ENCODE assay signal across 14 mouse cellular contexts in the genomic region with DNA sequence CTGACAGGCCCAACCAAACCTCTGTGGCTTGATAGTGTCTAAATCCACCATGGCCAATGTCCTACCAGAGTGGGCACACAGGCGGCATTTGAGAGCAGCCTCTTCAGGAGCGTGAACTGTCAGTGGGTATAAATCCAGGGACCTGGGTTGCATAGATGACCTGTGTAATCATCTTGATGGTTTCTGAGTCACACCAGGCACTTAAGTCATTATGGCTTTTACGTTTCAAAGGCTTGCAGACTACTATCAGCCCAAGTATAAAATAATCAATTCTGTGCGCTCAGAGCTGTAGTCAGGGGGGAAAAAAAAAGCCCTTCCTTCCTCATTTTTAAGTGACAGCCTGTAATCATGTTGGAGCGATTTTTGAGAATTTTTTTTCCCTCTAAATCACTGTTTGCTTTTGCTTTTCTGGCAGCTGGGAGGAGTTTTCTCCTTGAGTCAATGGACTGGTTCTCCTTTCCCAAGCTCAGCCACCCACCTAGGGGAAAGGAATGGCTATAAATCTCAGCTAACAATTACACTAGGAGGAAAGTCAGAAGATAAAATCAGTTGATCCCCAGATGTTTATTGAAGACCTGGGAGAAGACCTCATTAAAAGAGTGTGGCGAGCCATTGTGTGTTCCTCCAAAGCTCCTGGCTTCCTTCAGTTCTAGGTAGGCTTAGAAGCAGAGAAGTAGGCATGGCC.
DNase-seq lines count a peak whose midpoint lies in the region; ATAC-seq and TF ChIP-seq lines count a peak whose summit lies in the region.
"Had no signal": no experiment of that assay in that cellular context is flagged by ENCODE, and none has a peak within 500 bp of the region (broad histone marks: within the 10 kb centered on the region; RNA-seq: fewer than 3 reads in every experiment).

No protein-coding gene starts in this region.

- intact Hi-C loops in heart, adult 2 months (cut with DNase I) = loop anchor here (5.0 kb wide), 2 partner anchors 33 to 37 kb away; no protein-coding TSS in a partner anchor

- no peaks in the 10 kb centered on the region for H3K27me3 ChIP-seq in heart, embryonic 10.5 days (ENCODE audit: insufficient read depth, poor library complexity, severe bottlenecking)
- H3K27me3 ChIP-seq in heart, adult 2 months (ENCODE audit: control insufficient read depth, insufficient read depth, low read length) = no peaks in the 10 kb centered on the region
- H3K27me3 ChIP-seq in neural tube, embryonic 12.5 days (replicated peaks) = no peaks in the 10 kb centered on the region
- no peaks in the 10 kb centered on the region for H3K27me3 ChIP-seq in neural tube, embryonic 15.5 days (replicated peaks)
- H3K27me3 ChIP-seq in intestine, embryonic 14.5 days (replicated peaks; ENCODE audit: control insufficient read depth, insufficient read depth, low read length) = no peaks in the 10 kb centered on the region
- H3K27me3 ChIP-seq in stomach, postnatal 0 days (ENCODE audit: control insufficient read depth, insufficient read depth, low read length) = no peaks in the 10 kb centered on the region

- 59% methylated on average over 6 of the region's 6 CpGs for WGBS in heart, embryonic 10.5 days
- WGBS in heart, adult 2 months = 62% methylated on average over 6 of the region's 6 CpGs
- WGBS in neural tube, embryonic 12.5 days = 26% methylated on average over 6 of the region's 6 CpGs
- 30% methylated on average over 6 of the region's 6 CpGs for WGBS in neural tube, embryonic 15.5 days
- 25% methylated on average over 6 of the region's 6 CpGs for WGBS in intestine, embryonic 14.5 days
- WGBS in stomach, postnatal 0 days = 40% methylated on average over 6 of the region's 6 CpGs

- 0 out of 2 replicates have a peak, but pooled peaks have one; percentile 33 for ATAC-seq in neural tube, embryonic 12.5 days (ENCODE audit: low FRiP score, low read depth)
- ATAC-seq in neural tube, embryonic 15.5 days (ENCODE audit: low FRiP score) = no peak
- ATAC-seq in intestine, embryonic 14.5 days (replicated peaks; ENCODE audit: low FRiP score, low TSS enrichment, low read depth) = peak; percentile 58
- ATAC-seq in stomach, postnatal 0 days (ENCODE audit: low FRiP score, low TSS enrichment) = peak; percentile 56; the same call in 1 of the 2 replicates

- H3K79me2 ChIP-seq in heart, adult 2 months (replicated peaks; ENCODE audit: control insufficient read depth, insufficient read depth, low read length) = 0 out of 2 replicates have a peak, but pooled peaks cover 1% of the 10 kb centered on the region

- TF ChIP-seq POLR2A in heart, adult 2 months (IDR thresholded peaks at IDR 0.05; ENCODE audit: insufficient read depth, low read depth, low read length) = no peak

- no peaks in the 10 kb centered on the region for H3K36me3 ChIP-seq in heart, embryonic 10.5 days
- H3K36me3 ChIP-seq in heart, adult 2 months (ENCODE audit: control insufficient read depth, insufficient read depth, low read length) = peaks cover 7% of the 10 kb centered on the region
- no peaks in the 10 kb centered on the region for H3K36me3 ChIP-seq in neural tube, embryonic 12.5 days
- no peaks in the 10 kb centered on the region for H3K36me3 ChIP-seq in neural tube, embryonic 15.5 days
- H3K36me3 ChIP-seq in intestine, embryonic 14.5 days (ENCODE audit: control insufficient read depth, insufficient read depth, low read length) = no peaks in the 10 kb centered on the region
- no peaks in the 10 kb centered on the region for H3K36me3 ChIP-seq in stomach, postnatal 0 days (ENCODE audit: control insufficient read depth, insufficient read depth, low read length)

- no peak overlapping the region for H3K9ac ChIP-seq in heart, adult 2 months (ENCODE audit: low read depth, low read length)
- H3K9ac ChIP-seq in neural tube, embryonic 12.5 days = no peak overlapping the region
- H3K9ac ChIP-seq in neural tube, embryonic 15.5 days (replicated peaks) = no peak overlapping the region
- no peak overlapping the region for H3K9ac ChIP-seq in intestine, embryonic 14.5 days (ENCODE audit: low read length)
- H3K9ac ChIP-seq in stomach, postnatal 0 days (ENCODE audit: low read length) = no peak overlapping the region
- H3K9ac ChIP-seq: hindbrain, embryonic 14.5 days had no signal

- no peak for TF ChIP-seq CTCF in heart, adult 2 months (IDR thresholded peaks at IDR 0.05)
- TF ChIP-seq CTCF in stomach, postnatal 0 days (IDR thresholded peaks at IDR 0.05; ENCODE audit: low read depth) = 0 out of 2 replicates have a peak, but pooled peaks have one; percentile 11

- H3K9me3 ChIP-seq in heart, embryonic 10.5 days = no peaks in the 10 kb centered on the region
- H3K9me3 ChIP-seq in neural tube, embryonic 12.5 days = no peaks in the 10 kb centered on the region
- no peaks in the 10 kb centered on the region for H3K9me3 ChIP-seq in neural tube, embryonic 15.5 days (replicated peaks)
- no peaks in the 10 kb centered on the region for H3K9me3 ChIP-seq in intestine, embryonic 14.5 days (ENCODE audit: control insufficient read depth, low read length)
- H3K9me3 ChIP-seq in stomach, postnatal 0 days (ENCODE audit: control insufficient read depth, low read length) = no peaks in the 10 kb centered on the region

- no peak overlapping the region for H3K4me2 ChIP-seq in neural tube, embryonic 12.5 days (replicated peaks)
- H3K4me2 ChIP-seq in neural tube, embryonic 15.5 days = no peak overlapping the region
- no peak overlapping the region for H3K4me2 ChIP-seq in intestine, embryonic 14.5 days (ENCODE audit: low read length)
- H3K4me2 ChIP-seq in stomach, postnatal 0 days (replicated peaks; ENCODE audit: low read depth) = no peak overlapping the region
- H3K4me2 ChIP-seq: hindbrain, embryonic 14.5 days had no signal

- TF ChIP-seq EP300 in heart, adult 2 months (IDR thresholded peaks at IDR 0.05; ENCODE audit: insufficient read depth, low read depth, low read length) = no peak
- TF ChIP-seq EP300 in stomach, postnatal 0 days (optimal IDR thresholded peaks at IDR 0.05) = no peak

- H3K27ac ChIP-seq in heart, embryonic 10.5 days = no peak overlapping the region
- no peak overlapping the region for H3K27ac ChIP-seq in heart, adult 2 months
- H3K27ac ChIP-seq in neural tube, embryonic 12.5 days = no peak overlapping the region
- no peak overlapping the region for H3K27ac ChIP-seq in neural tube, embryonic 15.5 days (replicated peaks)
- peak overlapping the region; percentile 44; the same call in 1 of the 2 replicates for H3K27ac ChIP-seq in intestine, embryonic 14.5 days (ENCODE audit: low read depth)
- peak overlapping the region; percentile 56 for H3K27ac ChIP-seq in stomach, postnatal 0 days (replicated peaks)
- H3K27ac ChIP-seq: hindbrain, embryonic 14.5 days had no signal

- H3K4me1 ChIP-seq in heart, embryonic 10.5 days = no peaks in the 10 kb centered on the region
- peaks cover 5% of the 10 kb centered on the region for H3K4me1 ChIP-seq in heart, adult 2 months (ENCODE audit: control insufficient read depth, insufficient read depth, low read length)
- 0 out of 2 replicates have a peak, but pooled peaks cover 3% of the 10 kb centered on the region for H3K4me1 ChIP-seq in neural tube, embryonic 12.5 days
- H3K4me1 ChIP-seq in neural tube, embryonic 15.5 days = 0 out of 2 replicates have a peak, but pooled peaks cover 5% of the 10 kb centered on the region
- peaks cover 3% of the 10 kb centered on the region; the same call in 1 of the 2 replicates for H3K4me1 ChIP-seq in intestine, embryonic 14.5 days (replicated peaks; ENCODE audit: control insufficient read depth, insufficient read depth, low read length)
- H3K4me1 ChIP-seq in stomach, postnatal 0 days (replicated peaks; ENCODE audit: control insufficient read depth, insufficient read depth) = no peaks in the 10 kb centered on the region

- peak; percentile 31 for DNase-seq in heart, embryonic 10.5 days (ENCODE audit: low spot score)
- DNase-seq in heart, adult 2 months = no peak
- no peak for DNase-seq in intestine, embryonic 14.5 days (ENCODE audit: low spot score)
- no peak for DNase-seq in stomach, postnatal 0 days (ENCODE audit: low spot score)
- DNase-seq in yolk sac, embryonic 10.5 days (ENCODE audit: low spot score) = no peak
- no peak for DNase-seq in frontal cortex, postnatal 36 days (ENCODE audit: low spot score in 2 of 2)
- DNase-seq: cerebellum, adult 2 months; kidney, adult 9 months; layer of hippocampus, adult 9-11 months; liver; lung, adult 18-20 months had no signal

- H3K4me3 ChIP-seq in heart, embryonic 10.5 days = no peak overlapping the region
- H3K4me3 ChIP-seq in heart, adult 2 months = no peak overlapping the region
- no peak overlapping the region for H3K4me3 ChIP-seq in neural tube, embryonic 12.5 days
- H3K4me3 ChIP-seq in neural tube, embryonic 15.5 days (replicated peaks) = no peak overlapping the region
- H3K4me3 ChIP-seq in intestine, embryonic 14.5 days (ENCODE audit: low read depth, low read length) = no peak overlapping the region
- H3K4me3 ChIP-seq in stomach, postnatal 0 days (ENCODE audit: low read depth, low read length) = no peak overlapping the region

Comparison
In these comparisons a context has a peak if more than half of its experiments do, and no peak if none do; other contexts are left out.
1. H3K27ac ChIP-seq: peak in intestine, embryonic 14.5 days (single experiment) and stomach, postnatal 0 days (single experiment); none in heart, embryonic 10.5 days (single experiment), heart, adult 2 months (single experiment), neural tube, embryonic 12.5 days (single experiment) and neural tube, embryonic 15.5 days (single experiment).